Mouse (Mus musculus): ENCODE data around the gene Pgls. TPM values are rescaled to one million over a fixed set of nuclear protein-coding genes. Genes with fewer than 3 reads are reported as not detected.
A peak's percentile ranks its signal among the peaks of the same experiment; 100 is the strongest.

Gene Pgls
- total RNA-seq, 2 experiments from 2014 or later = 136 to 144 TPM

GRCm38 (mm10) chr8:71597451-71597850, 5.5 kb downstream of the Pgls start, which contains the start of gene Fam129c:
TSS of gene Fam129c (plus strand) at chr8:71597648.
- no peak for DNase-seq (ENCODE audit: low spot score in 2 of 2)

GRCm38 (mm10) chr8:71598375-71598774, 6.4 kb downstream of the Pgls start:
- DNase-seq (ENCODE audit: low spot score in 2 of 2) = no peak

- no peak for DNase-seq (ENCODE audit: low spot score in 2 of 2)
Measured at GRCm38 (mm10) chr8:71598841-71599240, 6.9 kb downstream of the Pgls start.

- DNase-seq (ENCODE audit: low spot score in 2 of 2) = no peak
Measured at GRCm38 (mm10) chr8:71601939-71602665, 10.1 kb downstream of the Pgls start.

- no peak for DNase-seq (ENCODE audit: low spot score in 2 of 2)
Measured at GRCm38 (mm10) chr8:71602666-71603334, 10.8 kb downstream of the Pgls start.

- no peak for DNase-seq (ENCODE audit: low spot score in 2 of 2)
Measured at GRCm38 (mm10) chr8:71604021-71604420, 12.0 kb downstream of the Pgls start.

- DNase-seq (ENCODE audit: low spot score in 2 of 2) = peak; percentile 77 to 91
Measured at GRCm38 (mm10) chr8:71610822-71611651, 19.1 kb downstream of the Pgls start, which contains the start of gene Colgalt1. TSS of gene Colgalt1 (plus strand) at chr8:71610998.

- no peak for DNase-seq (ENCODE audit: low spot score in 2 of 2)
Measured at GRCm38 (mm10) chr8:71612141-71612540, 20.2 kb downstream of the Pgls start.

- no peak for DNase-seq (ENCODE audit: low spot score in 2 of 2)
Measured at GRCm38 (mm10) chr8:71613418-71613817, 21.4 kb downstream of the Pgls start.

- no peak for DNase-seq (ENCODE audit: low spot score in 2 of 2)
Measured at GRCm38 (mm10) chr8:71619786-71620185, 27.8 kb downstream of the Pgls start.

GRCm38 (mm10) chr8:71625088-71625487, 33.1 kb downstream of the Pgls start:
- DNase-seq (ENCODE audit: low spot score in 2 of 2) = no peak

- DNase-seq (ENCODE audit: low spot score in 2 of 2) = no peak
Measured at GRCm38 (mm10) chr8:71626753-71627152, 34.8 kb downstream of the Pgls start.

- DNase-seq (ENCODE audit: low spot score in 2 of 2) = no peak
Measured at GRCm38 (mm10) chr8:71627265-71628099, 35.5 kb downstream of the Pgls start.

- no peak for DNase-seq (ENCODE audit: low spot score in 2 of 2)
Measured at GRCm38 (mm10) chr8:71628396-71629095, 36.6 kb downstream of the Pgls start.

- DNase-seq (ENCODE audit: low spot score in 2 of 2) = peak; percentile 89 to 94
Measured at GRCm38 (mm10) chr8:71629096-71629697, 37.2 kb downstream of the Pgls start.

GRCm38 (mm10) chr8:71629781-71630212, 37.8 kb downstream of the Pgls start:
- no peak for DNase-seq (ENCODE audit: low spot score in 2 of 2)

- no peak for DNase-seq (ENCODE audit: low spot score in 2 of 2)
Measured at GRCm38 (mm10) chr8:71630761-71631160, 38.8 kb downstream of the Pgls start.

GRCm38 (mm10) chr8:71631897-71632296, 39.9 kb downstream of the Pgls start:
- DNase-seq (ENCODE audit: low spot score in 2 of 2) = no peak

- DNase-seq (ENCODE audit: low spot score in 2 of 2) = peak in 1 of 2 experiments; percentile 56
Measured at GRCm38 (mm10) chr8:71633164-71633563, 41.2 kb downstream of the Pgls start.

All from adrenal gland, postnatal 4 days (tissue).